Mouse (Mus musculus): ENCODE results near the gene Prkch.

The Prkch gene

DNA sequence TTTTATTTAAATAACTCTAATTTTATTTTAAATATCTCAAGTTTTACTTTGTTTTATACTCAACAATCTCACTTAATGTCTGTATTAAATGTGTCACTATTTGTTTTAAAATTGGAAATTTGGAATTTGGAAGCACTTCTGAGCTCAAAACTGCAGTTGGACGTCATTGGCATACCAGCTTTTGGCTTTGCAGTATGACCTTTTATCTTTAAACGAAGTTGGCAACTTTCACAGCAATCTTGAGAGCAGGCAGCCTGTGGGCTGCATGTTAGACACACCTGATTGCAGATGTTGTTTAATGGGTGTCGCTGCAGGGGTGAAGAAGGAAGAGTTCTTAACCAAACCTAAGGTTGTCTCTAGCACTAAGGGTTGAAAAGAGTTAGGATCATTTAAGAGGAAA, 220.9 kb downstream of the Prkch start:
- DNase-seq, result no peak

DNA sequence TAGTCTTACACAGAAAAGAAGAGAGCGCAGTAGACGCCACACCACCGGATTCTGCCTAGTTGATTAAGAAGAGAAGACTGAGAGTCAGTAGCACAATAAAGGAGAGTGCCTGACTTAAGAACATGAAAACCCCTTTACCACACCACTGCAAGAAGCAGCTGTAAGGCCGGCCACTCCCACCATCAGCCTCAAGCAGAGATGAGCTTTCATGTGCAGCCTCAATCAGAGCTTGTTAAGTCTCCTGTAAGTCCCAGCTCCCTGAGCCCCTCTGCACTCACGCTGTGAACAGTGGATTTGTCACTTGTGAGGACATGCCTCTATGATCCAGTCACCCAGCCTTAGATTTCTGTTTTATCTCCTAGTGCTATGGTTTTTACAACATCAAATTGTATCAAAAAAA, 221.4 kb downstream of the Prkch start:
- no peak for DNase-seq

DNA sequence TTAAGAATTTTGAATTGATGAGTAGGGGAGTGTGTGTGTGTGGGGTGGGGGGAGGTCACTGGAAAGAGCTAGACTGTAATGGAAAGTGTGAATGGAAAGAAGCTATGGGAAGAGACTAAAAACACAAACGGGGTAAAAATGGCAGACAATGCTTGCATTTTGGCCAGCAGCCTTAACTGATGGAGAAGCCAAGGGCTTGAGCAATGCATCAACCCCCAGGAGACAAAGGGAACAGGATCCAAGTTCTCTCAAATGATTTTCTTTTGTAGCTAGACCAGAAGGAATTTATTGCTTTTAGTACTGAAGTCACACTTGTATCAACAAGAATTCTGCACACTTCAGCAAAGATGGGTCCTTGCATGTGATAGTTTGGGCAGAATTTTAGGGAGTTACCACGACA, 222.6 kb downstream of the Prkch start:
- no peak for DNase-seq

DNA sequence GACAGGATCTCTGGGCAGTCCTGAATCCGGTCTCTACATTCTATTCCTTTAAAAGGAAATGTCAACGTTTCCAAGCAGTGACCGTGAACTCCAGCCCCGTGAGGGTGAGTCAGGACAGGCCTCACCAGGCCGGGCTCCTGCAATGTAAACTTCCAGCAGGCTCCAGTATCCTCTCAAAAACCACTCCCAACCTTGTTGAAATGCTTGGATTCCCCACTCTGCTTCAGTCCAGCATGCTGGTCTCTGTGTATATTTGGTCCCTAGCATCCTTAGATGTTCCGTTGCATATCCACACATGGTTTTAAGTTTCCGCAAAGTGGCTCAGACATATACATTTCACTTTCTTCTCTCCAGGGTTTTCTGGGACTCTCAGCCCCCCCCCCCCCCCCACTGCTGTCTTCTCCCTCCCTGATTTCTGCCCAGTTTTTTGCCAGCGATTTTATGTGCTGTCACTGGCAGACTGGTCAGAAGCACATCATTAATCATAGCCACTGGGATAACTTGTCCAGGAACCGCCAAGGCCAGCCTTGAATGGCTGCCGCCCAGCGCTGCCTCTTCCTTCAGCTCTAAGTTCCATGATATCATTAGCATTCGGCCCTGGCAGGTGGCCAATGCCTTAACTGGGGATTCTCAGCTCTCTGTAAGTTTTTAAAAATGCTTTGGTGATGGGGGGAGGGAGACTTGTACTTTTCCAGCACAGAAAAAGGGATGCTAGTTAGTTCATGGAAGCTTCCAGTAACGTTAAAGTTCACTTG, 225.6 kb downstream of the Prkch start:
- DNase-seq, result peak; percentile 94

DNA sequence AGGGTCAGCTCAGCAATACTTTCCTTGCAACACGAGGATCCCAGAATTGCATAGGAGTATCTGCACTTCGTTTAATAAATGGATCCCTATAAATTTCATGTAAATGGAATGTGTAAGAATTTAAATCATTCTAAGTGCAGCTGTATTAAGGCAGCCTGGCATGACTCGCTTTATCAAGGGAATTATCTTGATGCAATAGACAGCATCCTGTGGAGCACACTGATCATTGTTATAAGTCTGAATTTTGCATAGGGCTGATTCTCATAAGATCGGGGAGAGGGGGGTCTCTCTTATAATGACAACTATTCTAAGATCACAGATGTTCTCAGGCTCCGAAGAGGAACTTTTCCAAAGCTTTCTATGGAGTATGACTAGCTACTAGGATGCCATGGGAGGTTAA, 226.3 kb downstream of the Prkch start:
- no peak for DNase-seq

DNA sequence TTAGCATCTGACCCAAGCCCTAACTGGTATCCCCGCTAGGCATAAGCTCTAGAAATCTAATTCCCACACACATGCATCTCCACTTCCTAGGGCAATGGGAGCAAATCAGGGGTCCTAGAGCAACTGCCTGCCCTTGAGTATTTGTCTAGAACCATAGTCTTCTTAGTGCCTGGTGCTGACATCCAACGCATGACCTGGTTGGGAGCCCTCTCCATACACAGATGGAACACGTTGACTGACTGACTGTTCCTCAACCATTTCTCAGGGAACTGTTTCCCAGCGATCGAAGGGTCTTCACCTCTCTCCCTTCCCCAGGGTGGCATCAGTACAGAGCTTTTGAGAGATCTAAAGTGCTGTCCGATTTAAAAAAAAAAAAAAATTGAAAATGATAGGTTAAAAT, 227.6 kb downstream of the Prkch start:
- no peak for DNase-seq

DNA sequence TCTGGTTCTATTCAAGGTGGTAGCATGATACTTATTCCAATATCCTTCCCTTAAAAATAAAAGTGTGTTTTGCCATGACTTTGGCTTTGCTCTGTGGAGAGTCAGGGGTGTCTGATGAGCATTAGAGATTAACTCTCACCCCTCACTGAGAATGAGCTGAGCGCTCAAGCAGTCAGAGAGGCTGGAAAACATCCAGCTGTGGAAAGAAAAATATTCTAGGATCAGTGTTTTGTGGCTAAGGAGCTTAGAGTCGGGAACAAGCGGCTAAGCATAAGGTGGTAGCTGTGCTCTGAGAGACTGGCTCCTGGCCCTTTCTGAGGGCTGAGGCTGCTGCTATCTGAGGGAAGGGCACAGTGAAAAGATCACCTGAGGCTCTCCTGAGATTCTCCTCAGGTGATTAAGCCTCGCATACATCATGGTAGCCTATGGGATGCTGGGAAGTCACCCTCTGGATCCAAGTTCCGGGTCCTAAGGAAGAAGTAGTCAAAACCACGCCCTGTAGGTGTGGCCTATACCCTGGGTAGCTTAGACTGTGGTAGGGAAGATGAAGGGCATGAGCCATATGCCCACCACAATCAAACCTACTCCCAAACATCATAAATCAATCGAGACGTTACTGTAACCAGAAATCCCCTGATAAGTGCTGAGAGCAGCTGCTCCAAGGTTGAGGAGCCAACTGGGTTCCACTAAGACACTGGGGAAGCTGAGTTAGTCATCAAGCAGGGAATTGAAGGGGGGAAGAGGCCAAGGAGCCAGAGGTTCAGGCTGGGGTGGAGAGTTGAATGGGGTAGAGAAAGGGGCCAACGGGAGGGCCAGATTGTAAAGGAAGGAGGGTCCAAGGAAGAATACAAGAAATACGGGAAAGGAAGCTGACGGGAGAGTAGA, 228.7 kb downstream of the Prkch start:
- DNase-seq, result peak; percentile 21

DNA sequence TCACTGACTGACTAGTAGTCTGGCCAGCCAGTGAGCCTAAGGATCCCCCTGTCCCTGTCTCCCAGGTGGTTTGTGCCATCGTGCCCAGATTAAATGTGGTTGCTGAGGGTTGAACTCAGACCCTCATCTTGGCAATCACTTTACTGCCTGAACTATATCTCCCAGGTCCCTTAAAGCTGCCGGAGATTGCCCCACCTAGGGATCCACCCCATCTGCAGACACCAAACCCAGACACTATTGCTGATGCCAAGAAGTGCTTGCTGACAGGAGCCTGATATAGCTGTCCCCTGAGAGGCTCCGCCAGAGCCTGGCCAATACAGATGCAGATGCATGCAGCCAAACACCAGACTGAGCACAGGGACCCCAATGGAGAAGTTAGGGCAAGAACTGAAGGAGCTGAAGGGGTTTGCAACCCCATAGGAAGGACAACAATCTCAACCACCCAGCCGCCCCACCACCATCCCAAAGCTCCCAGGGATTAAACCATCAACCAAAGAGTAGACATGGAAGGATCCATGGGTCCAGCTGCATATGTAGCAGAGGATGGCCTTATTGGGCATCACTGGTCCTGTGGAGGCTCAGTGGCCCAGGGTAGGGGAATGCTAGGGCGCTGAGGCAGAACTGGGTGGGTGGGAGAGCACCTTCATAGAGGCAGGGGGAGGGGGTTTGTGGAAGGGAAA, 229.6 kb downstream of the Prkch start:
- DNase-seq, result no peak

DNA sequence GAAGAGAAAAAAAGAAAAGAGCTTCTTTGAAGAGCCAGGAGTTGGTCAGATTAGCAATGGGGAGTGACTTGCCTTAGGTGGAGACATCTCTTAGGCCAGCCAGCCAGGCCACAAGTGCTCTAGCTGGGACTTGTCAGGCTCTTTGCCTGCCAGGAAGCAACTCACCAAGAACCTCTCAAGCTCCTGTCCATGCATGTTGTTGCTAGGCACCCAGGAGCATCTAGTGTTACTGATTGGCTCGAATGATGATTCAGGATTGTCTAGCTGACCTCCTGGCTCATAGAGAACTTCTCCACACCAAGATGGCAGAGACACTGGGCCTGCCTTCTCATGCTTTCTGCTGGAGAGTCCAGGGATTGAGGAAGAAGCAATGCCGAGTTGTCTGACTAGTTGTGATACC, 230.3 kb downstream of the Prkch start:
- DNase-seq, result no peak

DNA sequence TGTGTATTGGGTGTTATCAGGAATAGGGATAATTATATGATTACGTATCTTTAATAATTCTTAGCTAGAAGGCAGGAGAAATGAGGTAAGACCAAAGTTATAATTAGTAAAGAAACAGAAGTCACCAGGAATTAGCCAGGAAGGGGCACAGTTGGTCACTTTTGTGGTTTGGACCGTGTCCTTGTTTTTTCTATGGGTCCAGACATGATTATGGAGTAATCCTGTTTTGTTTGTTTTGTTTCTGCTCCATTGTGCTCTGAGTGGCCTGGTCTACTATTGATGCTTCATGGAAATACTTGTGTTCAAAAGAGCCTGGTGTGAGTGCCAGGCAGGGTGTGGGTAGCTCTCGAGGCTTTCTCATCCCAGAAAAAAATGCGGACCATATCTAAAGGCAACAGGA, 230.9 kb downstream of the Prkch start:
- no peak for DNase-seq

DNA sequence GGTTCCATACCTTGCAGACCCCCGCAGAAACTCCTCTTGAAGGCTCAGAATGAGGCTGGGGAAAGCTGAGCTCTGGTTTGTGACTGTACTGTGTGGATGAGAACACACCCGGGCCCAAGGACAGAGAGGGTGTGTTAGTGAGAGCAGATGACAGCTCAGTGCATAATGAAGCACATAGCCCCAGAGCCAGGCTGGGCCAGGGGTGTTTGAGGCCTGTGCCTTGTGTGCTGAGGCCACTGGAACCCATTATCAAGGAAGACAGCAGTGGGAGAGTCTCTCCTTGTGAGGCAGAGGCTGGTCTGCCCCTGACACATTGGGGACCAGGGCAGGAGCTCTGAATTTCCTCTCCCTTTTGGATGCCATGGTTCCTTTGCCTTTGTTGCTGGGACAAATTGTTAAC, 231.3 kb downstream of the Prkch start:
- no peak for DNase-seq

DNA sequence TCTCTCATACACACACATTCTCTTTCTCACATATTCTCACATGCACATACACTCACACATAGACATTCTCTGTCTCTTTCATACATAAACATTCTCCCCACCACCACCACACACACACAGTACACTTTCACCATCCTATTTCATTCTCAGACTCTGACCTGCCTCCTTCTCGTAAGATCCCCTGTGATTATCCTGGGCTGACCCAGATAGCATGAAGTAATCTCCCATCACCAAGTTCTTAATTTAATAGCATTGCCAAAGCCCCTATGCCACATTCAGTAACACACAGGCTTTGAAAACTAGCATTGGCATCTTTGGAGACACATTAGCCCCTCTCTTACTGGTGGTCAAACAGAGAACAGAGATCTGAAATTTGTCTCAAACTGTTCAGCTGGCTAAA, 232.3 kb downstream of the Prkch start:
- no peak for DNase-seq

DNA sequence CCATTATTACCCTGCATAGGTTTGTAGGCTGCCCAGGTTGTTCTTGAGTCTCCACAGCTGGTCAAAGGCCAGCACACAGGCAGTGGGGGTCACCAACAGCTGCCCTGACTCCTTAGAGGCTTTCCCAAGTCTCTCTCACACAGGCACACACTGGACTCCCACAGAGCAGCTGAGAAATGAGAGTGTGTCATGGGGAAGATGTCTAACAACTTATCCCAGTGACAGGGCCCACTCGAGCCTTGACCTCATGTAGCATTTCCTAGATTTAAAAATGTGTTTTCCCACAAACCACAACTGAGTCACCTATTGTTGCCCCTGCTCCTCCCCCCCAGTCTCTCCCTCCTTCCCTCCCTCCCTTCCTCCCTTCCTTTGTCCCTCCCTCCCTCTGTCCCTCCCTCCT, 234.2 kb downstream of the Prkch start:
- no peak for DNase-seq

DNA sequence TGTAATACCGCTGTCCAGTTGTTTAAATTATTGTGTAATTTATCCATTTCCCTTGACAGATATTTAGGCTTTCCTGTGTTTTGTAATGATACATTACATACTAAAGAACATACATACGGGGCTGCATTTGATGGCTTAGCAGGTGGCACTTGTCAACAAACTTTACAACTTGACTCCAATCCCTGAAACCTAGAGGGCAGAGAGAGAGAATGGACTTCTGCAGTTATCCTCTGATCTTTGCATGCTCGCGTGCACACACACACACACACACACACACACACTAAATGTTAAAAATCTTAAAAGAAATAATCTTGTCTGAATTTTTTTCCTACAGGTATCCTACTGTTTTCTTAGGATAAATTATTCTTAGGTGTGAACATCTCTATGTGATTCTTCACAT, 236.6 kb downstream of the Prkch start:
- DNase-seq, result no peak

DNA sequence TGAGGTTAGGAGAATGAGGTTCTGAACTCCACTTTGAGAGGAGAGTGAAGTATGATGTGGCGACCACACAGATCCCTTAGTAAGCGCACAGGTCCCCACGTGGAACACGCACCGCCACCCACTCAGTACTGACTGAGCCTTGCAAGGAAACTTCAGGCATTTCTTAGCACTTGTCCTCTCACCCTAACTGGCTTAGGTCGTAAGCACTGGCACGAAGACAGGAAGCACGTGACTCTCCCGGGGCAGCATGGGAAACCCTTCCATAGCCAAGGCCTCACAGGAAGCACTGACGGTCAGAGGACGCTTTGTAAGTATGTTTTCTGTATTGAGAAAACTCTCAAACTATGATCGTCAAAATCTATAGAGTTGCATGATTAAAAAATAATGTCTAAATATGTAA, 237.7 kb downstream of the Prkch start:
- no peak for DNase-seq

DNA sequence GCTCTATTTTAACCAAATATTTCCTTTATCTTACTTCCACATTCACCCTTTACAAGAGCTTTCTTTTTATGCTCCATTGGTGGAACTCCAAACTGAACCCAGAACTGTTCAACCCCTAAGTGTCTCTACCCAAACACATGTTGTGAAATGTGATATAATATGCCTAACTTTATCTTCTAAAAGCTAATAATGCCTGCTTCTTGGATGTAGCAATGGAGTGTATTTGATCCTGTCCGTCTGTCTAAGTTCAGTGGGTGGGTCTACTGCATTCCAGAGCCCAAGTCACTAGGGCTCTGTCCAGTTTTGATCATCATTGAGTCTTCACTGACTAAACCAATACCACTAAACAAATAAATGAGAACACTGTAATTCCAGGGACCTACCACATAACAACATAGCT, 240.2 kb downstream of the Prkch start:
- no peak for DNase-seq

Measured in kidney, postnatal 10 days (tissue).